Mouse (Mus musculus): ENCODE results near the gene Galnt3. TPM values are rescaled to one million over a fixed set of nuclear protein-coding genes. Genes with fewer than 3 reads are reported as not detected.

The Galnt3 gene
- polyA plus RNA-seq (2012; fragmentation: generic; extraction: Trizol): 0.09 TPM
- long read RNA-seq, experiment 1: 0 reads
- long read RNA-seq, experiment 2: 0 reads

GRCm38 (mm10) chr2:66124591-66125271 is at the start of gene Galnt3:
Gene Galnt3 (minus strand): TSS chr2:66124994.
- Histone ChIP-seq H3K79me3 (ENCODE audit: low read depth) (no peaks in the 10 kb centered on the region), H3ac (ENCODE audit: control insufficient read depth, insufficient read length, low read depth) (peak within 1 kb of the TSS; percentile 1), H3K27me3 (ENCODE audit: control insufficient read depth, insufficient read depth, insufficient read length) (peaks cover 9% of the 10 kb centered on the region), H3K36me3 (ENCODE audit: control insufficient read depth, insufficient read depth) (no peaks in the 10 kb centered on the region), H3K4me3 (ENCODE audit: insufficient read depth, poor library complexity, severe bottlenecking) (peak within 1 kb of the TSS; percentile 11), H3K79me2 (ENCODE audit: control insufficient read depth, insufficient read depth) (no peaks in the 10 kb centered on the region)
- TF ChIP-seq CTCF (IDR thresholded peaks at IDR 0.05; ENCODE audit: control insufficient read depth, insufficient read depth, insufficient read length) (no peak), CEBPB (IDR thresholded peaks at IDR 0.05; ENCODE audit: low read depth) (no peak), MAX (IDR thresholded peaks at IDR 0.05) (no peak), MYOD1 (IDR thresholded peaks at IDR 0.05; ENCODE audit: control insufficient read depth, insufficient read length, low read depth) (no peak), MYOG (IDR thresholded peaks at IDR 0.05; ENCODE audit: control insufficient read depth, extremely low read depth, insufficient read length) (no peak), USF1 (IDR thresholded peaks at IDR 0.05; ENCODE audit: low read depth) (no peak), FOSL1 (IDR thresholded peaks at IDR 0.05; ENCODE audit: insufficient read depth, low read length, poor library complexity, severe bottlenecking) (no peak)

- H3K4me3 ChIP-seq (ENCODE audit: insufficient read depth, poor library complexity, severe bottlenecking): no peak overlapping the region
- no peaks in the 10 kb centered on the region for H3K27me3 ChIP-seq (ENCODE audit: control insufficient read depth, insufficient read depth, insufficient read length)
- no peak overlapping the region for H3ac ChIP-seq (ENCODE audit: control insufficient read depth, insufficient read length, low read depth)
- no peaks in the 10 kb centered on the region for H3K36me3 ChIP-seq (ENCODE audit: control insufficient read depth, insufficient read depth)
- no peaks in the 10 kb centered on the region for H3K79me3 ChIP-seq (ENCODE audit: low read depth)
- no peaks in the 10 kb centered on the region for H3K79me2 ChIP-seq (ENCODE audit: control insufficient read depth, insufficient read depth)
- TF ChIP-seq FOSL1 (IDR thresholded peaks at IDR 0.05; ENCODE audit: insufficient read depth, low read length, poor library complexity, severe bottlenecking) (no peak), USF1 (IDR thresholded peaks at IDR 0.05; ENCODE audit: low read depth) (no peak), CTCF (IDR thresholded peaks at IDR 0.05; ENCODE audit: control insufficient read depth, insufficient read depth, insufficient read length) (no peak), MYOG (IDR thresholded peaks at IDR 0.05; ENCODE audit: control insufficient read depth, extremely low read depth, insufficient read length) (no peak), MAX (IDR thresholded peaks at IDR 0.05) (no peak), CEBPB (IDR thresholded peaks at IDR 0.05; ENCODE audit: low read depth) (no peak), MYOD1 (IDR thresholded peaks at IDR 0.05; ENCODE audit: control insufficient read depth, insufficient read length, low read depth) (no peak)
These were observed 48.3 kb upstream of the Galnt3 start for GRCm38 (mm10) chr2:66173134-66173533.

DNA sequence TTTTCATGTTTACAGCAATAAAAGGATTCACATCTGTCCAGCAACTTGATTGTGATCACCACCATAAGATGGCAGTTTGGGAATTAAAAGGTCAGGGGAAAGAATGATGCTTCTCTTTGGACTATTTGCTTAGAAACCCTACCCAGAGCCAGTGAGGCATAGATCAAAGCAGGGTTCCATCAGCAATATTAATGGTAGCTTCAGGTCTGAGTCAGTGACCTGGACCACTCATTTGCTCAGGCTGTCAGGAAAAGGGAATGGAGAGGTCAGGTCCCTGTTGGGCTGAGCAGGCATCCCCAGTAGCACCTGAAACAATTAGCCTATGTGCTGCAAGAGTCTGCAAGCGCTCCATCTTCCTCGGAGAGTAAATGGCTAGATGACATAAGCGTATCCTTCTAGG is 46.8 kb upstream of the Galnt3 start:
- H3K79me3 ChIP-seq (ENCODE audit: low read depth): no peaks in the 10 kb centered on the region
- no peak for TF ChIP-seq USF1 (IDR thresholded peaks at IDR 0.05; ENCODE audit: low read depth)
- TF ChIP-seq MYOD1 (IDR thresholded peaks at IDR 0.05; ENCODE audit: control insufficient read depth, insufficient read length, low read depth): no peak
- no peak for TF ChIP-seq FOSL1 (IDR thresholded peaks at IDR 0.05; ENCODE audit: insufficient read depth, low read length, poor library complexity, severe bottlenecking)
- no peak for TF ChIP-seq CTCF (IDR thresholded peaks at IDR 0.05; ENCODE audit: control insufficient read depth, insufficient read depth, insufficient read length)
- TF ChIP-seq MAX (IDR thresholded peaks at IDR 0.05): no peak
- no peak for TF ChIP-seq MYOG (IDR thresholded peaks at IDR 0.05; ENCODE audit: control insufficient read depth, extremely low read depth, insufficient read length)
- no peaks in the 10 kb centered on the region for H3K36me3 ChIP-seq (ENCODE audit: control insufficient read depth, insufficient read depth)
- no peaks in the 10 kb centered on the region for H3K27me3 ChIP-seq (ENCODE audit: control insufficient read depth, insufficient read depth, insufficient read length)
- H3K4me3 ChIP-seq (ENCODE audit: insufficient read depth, poor library complexity, severe bottlenecking): no peak overlapping the region
- H3ac ChIP-seq (ENCODE audit: control insufficient read depth, insufficient read length, low read depth): no peak overlapping the region
- no peaks in the 10 kb centered on the region for H3K79me2 ChIP-seq (ENCODE audit: control insufficient read depth, insufficient read depth)

- TF ChIP-seq FOSL1 (IDR thresholded peaks at IDR 0.05; ENCODE audit: insufficient read depth, low read length, poor library complexity, severe bottlenecking): no peak
- TF ChIP-seq MYOG (IDR thresholded peaks at IDR 0.05; ENCODE audit: control insufficient read depth, extremely low read depth, insufficient read length): no peak
- TF ChIP-seq CTCF (IDR thresholded peaks at IDR 0.05; ENCODE audit: control insufficient read depth, insufficient read depth, insufficient read length): no peak
- no peak for TF ChIP-seq USF1 (IDR thresholded peaks at IDR 0.05; ENCODE audit: low read depth)
- no peak for TF ChIP-seq CEBPB (IDR thresholded peaks at IDR 0.05; ENCODE audit: low read depth)
- no peak for TF ChIP-seq MYOD1 (IDR thresholded peaks at IDR 0.05; ENCODE audit: control insufficient read depth, insufficient read length, low read depth)
- no peak overlapping the region for H3K4me3 ChIP-seq (ENCODE audit: insufficient read depth, poor library complexity, severe bottlenecking)
- no peaks in the 10 kb centered on the region for H3K27me3 ChIP-seq (ENCODE audit: control insufficient read depth, insufficient read depth, insufficient read length)
- no peaks in the 10 kb centered on the region for H3K36me3 ChIP-seq (ENCODE audit: control insufficient read depth, insufficient read depth)
- H3K79me2 ChIP-seq (ENCODE audit: control insufficient read depth, insufficient read depth): no peaks in the 10 kb centered on the region
- H3K79me3 ChIP-seq (ENCODE audit: low read depth): no peaks in the 10 kb centered on the region
- H3ac ChIP-seq (ENCODE audit: control insufficient read depth, insufficient read length, low read depth): no peak overlapping the region
These were observed 45.9 kb upstream of the Galnt3 start for GRCm38 (mm10) chr2:66170721-66171120.

- TF ChIP-seq MYOG (IDR thresholded peaks at IDR 0.05; ENCODE audit: control insufficient read depth, extremely low read depth, insufficient read length) (no peak), CTCF (IDR thresholded peaks at IDR 0.05; ENCODE audit: control insufficient read depth, insufficient read depth, insufficient read length) (no peak), FOSL1 (IDR thresholded peaks at IDR 0.05; ENCODE audit: insufficient read depth, low read length, poor library complexity, severe bottlenecking) (no peak), CEBPB (IDR thresholded peaks at IDR 0.05; ENCODE audit: low read depth) (no peak), MAX (IDR thresholded peaks at IDR 0.05) (no peak), USF1 (IDR thresholded peaks at IDR 0.05; ENCODE audit: low read depth) (no peak), MYOD1 (IDR thresholded peaks at IDR 0.05; ENCODE audit: control insufficient read depth, insufficient read length, low read depth) (no peak)
- no peak overlapping the region for H3ac ChIP-seq (ENCODE audit: control insufficient read depth, insufficient read length, low read depth)
- no peaks in the 10 kb centered on the region for H3K36me3 ChIP-seq (ENCODE audit: control insufficient read depth, insufficient read depth)
- no peaks in the 10 kb centered on the region for H3K79me3 ChIP-seq (ENCODE audit: low read depth)
- H3K4me3 ChIP-seq (ENCODE audit: insufficient read depth, poor library complexity, severe bottlenecking): no peak overlapping the region
- no peaks in the 10 kb centered on the region for H3K79me2 ChIP-seq (ENCODE audit: control insufficient read depth, insufficient read depth)
- no peaks in the 10 kb centered on the region for H3K27me3 ChIP-seq (ENCODE audit: control insufficient read depth, insufficient read depth, insufficient read length)
These were observed 40.2 kb upstream of the Galnt3 start for GRCm38 (mm10) chr2:66165025-66165424.

Measured in C2C12 (cell line).